Mouse (Mus musculus): ENCODE data around the gene Aldh9a1.

Aldh9a1 gene

GRCm38 (mm10) chr1:167352403-167352802 is 2.6 kb downstream of the Aldh9a1 start:
- DNase-seq = no peak

- DNase-seq = no peak
Measured at GRCm38 (mm10) chr1:167357387-167357786, 7.6 kb downstream of the Aldh9a1 start.

GRCm38 (mm10) chr1:167358731-167359130 is 8.9 kb downstream of the Aldh9a1 start:
- DNase-seq = no peak

- DNase-seq = no peak
Measured at GRCm38 (mm10) chr1:167360268-167360667, 10.5 kb downstream of the Aldh9a1 start.

GRCm38 (mm10) chr1:167362819-167363218 is 13.0 kb downstream of the Aldh9a1 start:
- no peak for DNase-seq

- DNase-seq = no peak
Measured at GRCm38 (mm10) chr1:167363322-167363721, 13.5 kb downstream of the Aldh9a1 start.

GRCm38 (mm10) chr1:167365808-167366207 is 16.0 kb downstream of the Aldh9a1 start:
- DNase-seq = no peak

- no peak for DNase-seq
Measured at GRCm38 (mm10) chr1:167366621-167367020, 16.8 kb downstream of the Aldh9a1 start.

- no peak for DNase-seq
Measured at GRCm38 (mm10) chr1:167368018-167368417, 18.2 kb downstream of the Aldh9a1 start.

- no peak for DNase-seq
Measured at GRCm38 (mm10) chr1:167368513-167368912, 18.7 kb downstream of the Aldh9a1 start.

GRCm38 (mm10) chr1:167369905-167370304 is 20.1 kb downstream of the Aldh9a1 start:
- DNase-seq = peak; percentile 58 to 68

- no peak for DNase-seq
Measured at GRCm38 (mm10) chr1:167372739-167373138, 22.9 kb downstream of the Aldh9a1 start.

- DNase-seq = peak in 1 of 2 experiments; percentile 40
Measured at GRCm38 (mm10) chr1:167374003-167374784, 24.4 kb downstream of the Aldh9a1 start.

GRCm38 (mm10) chr1:167374942-167375341 is 25.2 kb downstream of the Aldh9a1 start:
- no peak for DNase-seq

- DNase-seq = no peak
Measured at GRCm38 (mm10) chr1:167378019-167378418, 28.2 kb downstream of the Aldh9a1 start.

GRCm38 (mm10) chr1:167379751-167380150 is 30.0 kb downstream of the Aldh9a1 start:
- DNase-seq = no peak

GRCm38 (mm10) chr1:167380223-167380622 is 30.4 kb downstream of the Aldh9a1 start:
- DNase-seq = no peak

- no peak for DNase-seq
Measured at GRCm38 (mm10) chr1:167381050-167382015, 31.5 kb downstream of the Aldh9a1 start.

GRCm38 (mm10) chr1:167382316-167382715 is 32.5 kb downstream of the Aldh9a1 start:
- no peak for DNase-seq

GRCm38 (mm10) chr1:167382763-167383162 is 33.0 kb downstream of the Aldh9a1 start:
- no peak for DNase-seq

- DNase-seq = no peak
Measured at GRCm38 (mm10) chr1:167383178-167383577, 33.4 kb downstream of the Aldh9a1 start.

GRCm38 (mm10) chr1:167384156-167384555 is 34.4 kb downstream of the Aldh9a1 start:
- DNase-seq = no peak

GRCm38 (mm10) chr1:167385211-167385610 is 35.4 kb downstream of the Aldh9a1 start:
- no peak for DNase-seq

- no peak for DNase-seq
Measured at GRCm38 (mm10) chr1:167385636-167386035, 35.8 kb downstream of the Aldh9a1 start.

All from thymus, adult 18-20 months (tissue).